17 mouse cellular contexts compared by ENCODE assay signal in genomic region chr4:120077322-120077721, GRCm38 (mm10). TPM values are rescaled to one million over a fixed set of nuclear protein-coding genes. Genes with fewer than 3 reads are reported as not detected.
"Had no signal": no experiment of that assay in that cellular context is flagged by ENCODE, and none has a peak within 500 bp of the region (broad histone marks: within the 10 kb centered on the region; RNA-seq: fewer than 3 reads in every experiment).

No protein-coding gene starts in this region.

- ATAC-seq: intestine, embryonic 15.5 days; liver, embryonic 12.5 days had no signal

- DNase-seq: kidney, adult 18-20 months; kidney, adult 9 months; kidney, postnatal 14 days; kidney, postnatal 4 days; lung, adult 2 months; lung, postnatal 14 days; midbrain, embryonic 14.5 days; thymus, adult 18-20 months had no signal

RNA-seq across cellular contexts. Expression of gene AL607142.1, which starts 12.5 kb away (rescaled TPM):
- total RNA-seq: layer of hippocampus, adult 18-20 months; layer of hippocampus, postnatal 14 days; left cerebral cortex, adult 8-10 months; left cerebral cortex, postnatal 36 days; megakaryocyte progenitor cell, adult 5-6 weeks; megakaryocyte-erythroid progenitor cell, adult 5-6 weeks; midbrain, postnatal 0 days had no signal
